Mouse (Mus musculus) neutrophil, adult 5-6 weeks (primary cell): Measurements from ENCODE around the gene Cacnb4. TPM values are rescaled to one million over a fixed set of nuclear protein-coding genes. Genes with fewer than 3 reads are reported as not detected.

Source experiments
- ATAC-seq: fragments of 151-379, 151-347 bp; 2 replicates; pipeline ENCODE4 v1.8.0; 2017; ENCODE audit warnings: mild to moderate bottlenecking, moderate TSS enrichment; ENCODE audit not compliant: insufficient number of reproducible peaks, poor library complexity, low FRiP score, severe bottlenecking; ENCODE audit errors: extremely low read depth
- total RNA-seq: library from RNA; stranded (forward); fragments of 200-1000 nt; gene quantifications from 2 replicates; pipeline ENCODE4 v1.2.3, GENCODE M21; 2017

The Cacnb4 gene
- total RNA-seq, 1 experiment from 2014 or later: 0.12 TPM

- ATAC-seq: no peak
Measured at GRCm38 (mm10) chr2:52577700-52578099, 98.9 kb downstream of the Cacnb4 start.

GRCm38 (mm10) chr2:52576546-52576945 lies 100.1 kb downstream of the Cacnb4 start:
- ATAC-seq: no peak

DNA sequence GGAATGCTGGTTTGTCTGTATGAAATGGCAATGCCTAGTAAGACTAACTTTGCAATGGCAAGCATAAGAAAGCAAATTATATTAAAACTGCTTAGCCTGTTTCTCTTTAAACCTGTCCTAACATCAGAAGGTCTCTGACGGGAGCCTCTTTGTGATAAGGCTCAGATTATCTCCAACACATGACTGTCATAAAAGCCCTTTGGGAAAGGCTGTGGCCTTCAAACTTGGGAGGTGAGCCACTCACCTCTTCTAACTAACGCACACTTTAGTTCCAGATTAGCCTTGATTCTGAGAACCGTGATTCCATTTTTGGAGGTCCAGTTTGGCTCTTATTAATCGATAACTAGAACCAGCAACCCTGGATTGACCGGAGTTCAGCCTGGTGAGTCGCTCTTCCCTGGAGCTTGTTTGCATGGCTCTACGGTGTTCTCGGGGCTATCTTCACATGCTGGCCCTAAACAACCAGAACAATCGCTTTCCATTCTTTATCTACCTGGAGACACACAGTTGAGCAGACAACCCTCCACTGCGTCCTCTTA lies 100.9 kb downstream of the Cacnb4 start:
- ATAC-seq: no peak

- ATAC-seq: no peak
Measured at GRCm38 (mm10) chr2:52574929-52575328, 101.7 kb downstream of the Cacnb4 start.

- ATAC-seq: no peak
Measured at GRCm38 (mm10) chr2:52572221-52572620, 104.4 kb downstream of the Cacnb4 start.

DNA sequence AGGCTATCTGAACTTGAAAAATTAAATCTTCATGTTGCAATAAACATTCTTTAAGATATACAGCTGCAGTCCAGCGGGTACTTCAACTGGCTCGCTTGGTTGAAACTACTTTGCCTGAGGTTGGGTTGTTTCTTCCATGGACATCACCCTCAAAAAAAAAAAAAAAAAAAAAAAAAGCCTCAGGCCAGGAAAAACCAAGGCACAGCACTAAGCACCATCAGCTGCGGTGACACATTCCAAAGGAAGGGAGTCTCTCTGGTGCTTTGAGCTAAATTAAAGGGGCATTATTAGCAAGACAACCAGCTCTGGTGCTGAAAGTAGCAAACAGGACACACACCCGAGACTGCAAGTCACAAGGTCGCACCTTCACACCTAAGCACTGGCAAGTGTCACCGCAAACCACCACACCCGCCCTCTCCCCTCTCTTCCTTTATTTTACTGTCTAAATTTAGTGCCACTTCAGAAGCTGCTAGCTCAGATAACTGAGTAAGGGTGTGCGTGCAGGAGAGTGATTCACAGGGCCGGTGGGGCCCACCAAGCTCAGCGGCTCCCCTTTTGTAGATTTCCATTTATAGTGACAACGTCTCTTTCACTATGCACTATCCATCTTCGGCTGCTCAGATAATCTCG lies 105.2 kb downstream of the Cacnb4 start:
- ATAC-seq: peak; percentile 38; the same call in 1 of the 2 replicates

GRCm38 (mm10) chr2:52570781-52571180 lies 105.8 kb downstream of the Cacnb4 start:
- ATAC-seq: no peak

- 0 out of 2 replicates have a peak, but pooled peaks have one; percentile 25 for ATAC-seq
Measured at GRCm38 (mm10) chr2:52570171-52570570, 106.5 kb downstream of the Cacnb4 start.

DNA sequence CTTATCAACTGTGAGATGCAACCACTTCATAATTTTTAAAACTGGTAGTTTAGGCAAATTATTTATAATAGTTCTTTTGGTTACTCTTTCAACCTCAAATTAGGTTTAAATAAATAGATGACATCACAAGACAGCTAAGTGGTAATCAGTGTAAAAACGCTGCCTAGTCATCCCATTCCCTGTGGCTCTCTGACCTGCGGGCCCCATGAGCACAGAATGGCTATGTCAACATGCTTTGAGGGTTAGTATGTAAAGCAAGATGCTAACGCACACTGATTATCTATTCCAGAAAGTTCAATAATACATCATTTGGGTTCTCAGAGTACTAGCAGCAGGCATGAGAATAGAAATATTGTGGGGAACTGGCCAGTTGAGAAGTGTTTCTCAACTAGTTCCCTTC lies 108.5 kb downstream of the Cacnb4 start:
- ATAC-seq: no peak

DNA sequence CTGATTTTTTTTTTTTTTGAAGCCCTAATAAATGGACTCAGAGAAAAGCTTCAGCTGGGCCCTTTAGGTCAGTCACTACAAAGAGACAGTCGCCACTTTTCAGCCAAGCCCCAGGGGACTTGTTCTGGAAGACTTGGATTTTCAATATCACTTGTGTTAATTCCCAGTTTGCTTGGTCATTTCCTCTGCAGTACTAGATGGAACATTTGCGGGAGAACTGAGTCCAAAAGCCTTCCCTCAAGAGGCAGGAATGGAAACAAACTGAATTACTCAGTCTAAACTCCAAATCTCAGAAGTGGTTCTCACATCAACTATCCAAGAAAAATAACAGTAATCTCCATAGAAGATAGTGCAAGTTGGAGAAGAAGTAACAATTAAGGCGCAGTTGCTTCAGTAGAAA lies 109.2 kb downstream of the Cacnb4 start:
- no peak for ATAC-seq

GRCm38 (mm10) chr2:52563277-52563676 lies 113.4 kb downstream of the Cacnb4 start:
- ATAC-seq: no peak

- no peak for ATAC-seq
Measured at GRCm38 (mm10) chr2:52562356-52562755, 114.3 kb downstream of the Cacnb4 start.

DNA sequence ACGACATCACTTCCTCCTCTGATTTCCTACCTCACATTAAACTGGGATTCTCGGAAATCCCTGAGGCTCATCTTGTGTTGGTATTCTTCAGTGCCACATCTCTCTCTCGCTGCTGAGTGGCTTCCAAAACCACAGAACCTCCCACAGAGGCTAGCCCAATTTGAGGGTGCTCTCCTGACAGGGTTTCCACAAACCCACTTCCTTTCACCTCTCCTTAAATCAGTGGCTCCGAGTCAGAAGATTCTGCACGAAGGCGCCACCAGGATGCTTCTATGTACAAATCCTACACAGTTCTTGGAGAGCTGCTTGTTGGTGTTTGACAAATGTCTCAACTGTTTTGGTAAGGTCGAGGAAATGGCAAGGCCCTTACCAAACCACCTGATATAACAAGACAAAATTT lies 115.5 kb downstream of the Cacnb4 start:
- no peak for ATAC-seq

DNA sequence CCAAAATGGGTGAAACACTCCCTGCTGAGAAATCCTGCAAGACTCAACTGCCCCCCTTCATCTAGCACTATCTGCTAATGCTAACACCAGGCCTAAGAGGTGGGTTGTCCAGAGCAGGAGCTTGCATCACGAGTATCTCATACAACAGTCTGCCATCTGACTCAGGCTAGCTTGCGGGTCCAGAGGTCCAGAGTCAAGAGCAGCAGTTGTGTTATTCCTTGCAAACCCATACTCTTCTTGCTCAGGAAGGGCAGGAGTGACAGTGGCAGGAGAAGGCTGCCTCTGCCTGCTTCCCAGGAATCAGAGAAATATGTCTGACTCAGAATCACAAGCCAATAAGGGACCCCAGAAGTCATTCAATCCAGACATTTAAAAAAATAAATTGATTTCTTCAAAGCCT lies 116.4 kb downstream of the Cacnb4 start:
- no peak for ATAC-seq

DNA sequence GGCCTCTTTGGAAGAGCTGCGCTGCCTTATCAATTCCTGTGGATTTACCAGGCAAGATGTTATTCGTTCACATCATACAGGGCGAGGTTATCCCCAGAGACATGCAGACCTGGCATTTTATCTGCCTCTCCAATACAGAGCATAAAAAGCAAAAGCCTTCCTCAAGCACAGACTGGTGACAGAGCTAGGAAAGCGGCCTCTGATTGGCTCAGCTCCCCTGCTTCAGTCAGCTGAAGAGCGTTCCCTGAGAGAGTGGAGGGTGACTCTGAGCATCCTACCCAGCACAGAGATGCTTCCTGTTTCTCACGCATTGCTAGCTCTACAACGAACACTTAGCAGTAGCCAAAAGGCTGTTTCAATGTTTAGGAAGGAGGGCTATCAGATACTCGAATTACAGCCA lies 118.2 kb downstream of the Cacnb4 start:
- no peak for ATAC-seq

DNA sequence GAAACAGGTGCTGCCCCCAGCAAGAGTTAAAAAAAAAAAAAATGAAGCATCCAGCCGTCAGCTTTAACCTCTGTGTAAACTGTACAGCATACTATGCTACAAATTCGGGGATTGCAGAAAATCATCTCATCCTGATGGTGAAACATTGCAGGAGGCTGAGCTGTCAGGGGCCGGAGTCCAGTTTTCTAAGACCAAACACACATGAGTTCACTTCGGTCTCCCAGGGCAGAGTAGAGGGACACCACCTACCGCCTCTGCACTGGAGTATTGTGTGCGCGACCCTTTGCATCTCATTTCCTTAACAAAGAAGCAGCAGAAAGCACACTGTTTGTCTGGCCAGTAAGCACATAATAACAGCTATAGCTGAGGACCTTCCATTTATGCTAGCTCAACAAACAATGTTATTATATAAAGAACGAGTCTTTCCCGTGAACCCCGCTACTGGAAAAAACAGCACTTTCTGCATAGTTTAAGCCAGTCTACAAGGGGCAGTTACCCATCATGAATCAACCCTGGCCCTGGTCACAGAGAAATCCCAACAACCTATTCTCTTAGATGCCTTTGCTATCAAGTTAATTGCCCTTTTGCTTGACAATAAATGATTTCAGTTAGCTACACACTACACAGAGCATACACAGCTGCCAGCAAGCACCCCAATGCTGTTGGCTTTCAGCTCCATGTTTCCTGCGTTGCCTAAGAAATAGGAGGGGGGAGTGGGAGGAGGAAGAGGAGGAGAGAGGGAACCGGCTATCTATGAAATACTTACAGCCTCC lies 118.9 kb downstream of the Cacnb4 start:
- ATAC-seq: no peak

GRCm38 (mm10) chr2:52556961-52557326 lies 119.7 kb downstream of the Cacnb4 start:
- ATAC-seq: no peak

GRCm38 (mm10) chr2:52556298-52556960 lies 120.2 kb downstream of the Cacnb4 start:
- ATAC-seq: no peak

DNA sequence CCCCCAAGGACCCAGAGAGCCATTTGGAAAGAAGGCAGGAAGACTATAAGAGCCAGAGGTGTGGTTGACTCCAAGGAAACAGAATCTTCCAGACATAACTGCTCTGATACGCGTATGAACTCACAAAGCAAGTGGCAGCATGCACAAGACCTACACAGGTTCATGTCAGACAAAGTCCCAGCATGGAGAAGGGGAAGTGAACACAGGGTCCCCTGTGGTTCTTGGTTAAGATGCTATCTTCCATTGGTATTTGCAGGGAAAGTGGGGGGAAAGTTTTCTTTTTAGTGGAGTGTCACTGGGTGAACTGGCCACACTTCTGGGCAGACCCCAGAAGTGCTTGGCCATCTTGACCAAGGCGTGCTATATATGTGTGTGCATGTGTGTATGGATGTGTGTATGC lies 128.2 kb downstream of the Cacnb4 start:
- ATAC-seq: no peak

DNA sequence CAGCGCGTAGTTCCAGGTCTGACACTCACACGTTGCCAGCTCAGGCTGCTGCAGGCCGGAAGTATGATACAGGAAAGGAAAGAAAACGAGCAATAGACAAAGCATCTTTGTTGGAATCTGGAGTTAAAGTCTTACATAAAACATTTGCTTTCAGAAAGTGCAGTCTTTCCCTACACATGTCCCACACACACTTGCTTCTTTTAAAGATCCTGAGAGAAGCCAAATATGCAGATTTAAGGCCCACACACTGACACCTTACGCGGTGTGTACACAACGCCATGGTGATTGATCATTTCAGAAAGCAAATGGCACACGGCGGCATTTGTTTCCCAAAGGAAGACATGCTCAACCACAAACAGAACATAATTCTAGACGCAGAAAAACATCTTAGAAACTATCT lies 129.3 kb downstream of the Cacnb4 start:
- no peak for ATAC-seq
